Mouse (Mus musculus): Measurements from ENCODE around the gene Chrna9. TPM values are rescaled to one million over a fixed set of nuclear protein-coding genes. Genes with fewer than 3 reads are reported as not detected.

The Chrna9 gene
- 10 to 100 TPM in 1 of 2 experiments, 1 to 10 TPM in 1; 5.4 to 11.4 TPM for total RNA-seq (2021)
- long read RNA-seq, experiment 1, transcript Chrna9-201 (5 exons, 1,843 nt): major isoform, 10 of 15 reads
- long read RNA-seq, experiment 1, partial matches to known transcripts: 1 of 15 reads
- long read RNA-seq, experiment 1, other reads (novel, unspliced or antisense): 4 of 15 reads
- long read RNA-seq, experiment 2, partial matches to known transcripts: 0 of 5 reads
- long read RNA-seq, experiment 2, other reads (novel, unspliced or antisense): 1 of 5 reads

DNA sequence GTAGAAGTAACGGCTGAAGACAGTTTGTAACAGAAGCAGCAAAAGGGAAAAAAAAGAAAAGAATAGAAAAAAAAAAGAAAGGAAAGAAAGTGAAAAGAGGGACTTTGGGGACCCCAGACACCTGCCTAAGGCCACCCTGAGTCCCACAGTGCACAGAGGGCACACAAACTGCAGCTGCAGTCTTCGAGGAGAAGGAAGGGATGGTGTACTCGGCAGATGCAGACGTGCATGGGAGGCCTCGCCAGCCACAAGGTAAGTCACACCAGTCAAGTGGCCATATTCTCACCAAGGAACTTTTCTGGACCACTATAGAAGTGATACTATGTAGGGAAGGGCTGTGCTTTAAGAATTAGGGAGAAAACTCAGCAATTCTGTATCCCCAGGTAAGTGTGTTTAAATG, at the start of gene Chrna9:
Gene Chrna9, plus strand, starts transcription at position 139 of the 400 bp plus-strand sequence.
- no peak for DNase-seq

- DNase-seq: no peak
Measured at GRCm38 (mm10) chr5:65885699-65886443, 48.9 kb upstream of the Chrna9 start.

DNA sequence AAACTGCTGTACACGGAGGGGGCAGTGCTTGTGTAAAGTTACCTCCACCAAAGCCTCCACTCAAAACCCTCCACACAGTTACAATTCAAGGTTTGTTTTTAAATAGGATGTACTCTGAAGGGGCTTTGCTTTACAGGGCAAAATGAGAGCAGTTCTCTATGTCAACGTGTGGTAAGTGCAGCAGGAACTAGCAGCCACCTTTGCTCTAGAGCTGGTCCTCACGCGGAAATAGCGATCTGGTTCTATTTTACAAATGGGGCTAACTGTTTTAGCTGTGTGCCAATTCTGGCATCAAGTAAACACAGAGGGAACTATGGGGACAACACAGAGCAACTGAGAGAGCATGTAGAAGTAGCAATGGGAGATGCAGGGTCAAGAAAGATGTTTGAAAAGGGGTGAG, 46.6 kb upstream of the Chrna9 start:
- DNase-seq: no peak

- no peak for DNase-seq
Measured at GRCm38 (mm10) chr5:65888998-65889397, 45.7 kb upstream of the Chrna9 start.

DNA sequence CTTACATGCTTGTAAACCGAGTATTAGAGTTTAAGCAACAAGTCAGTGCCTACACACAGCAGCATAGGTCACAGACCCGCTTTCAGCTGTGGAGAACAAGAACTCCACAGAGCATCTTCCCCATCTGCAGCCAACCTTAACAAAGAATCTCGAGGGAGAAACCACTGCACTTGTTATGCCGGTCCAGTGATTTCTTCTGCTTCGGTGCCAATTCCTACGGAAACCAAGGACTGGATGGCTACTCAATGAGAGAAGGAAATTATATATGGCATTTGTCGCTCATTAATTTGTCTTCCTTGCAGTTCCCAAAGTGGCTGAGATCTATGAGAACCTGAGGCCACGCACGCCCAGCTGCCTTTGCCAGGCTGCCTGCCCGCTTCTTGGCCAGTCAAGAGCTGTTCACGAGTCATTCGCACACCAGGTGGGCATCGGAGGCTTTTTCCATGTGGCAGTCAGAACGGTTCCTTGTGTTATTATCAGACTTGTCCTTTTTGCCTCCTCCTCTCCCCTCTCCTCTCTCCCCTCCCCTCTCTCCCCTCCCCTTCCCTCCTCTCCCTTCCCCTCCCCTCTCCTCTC, 43.4 kb upstream of the Chrna9 start:
- DNase-seq: no peak

DNA sequence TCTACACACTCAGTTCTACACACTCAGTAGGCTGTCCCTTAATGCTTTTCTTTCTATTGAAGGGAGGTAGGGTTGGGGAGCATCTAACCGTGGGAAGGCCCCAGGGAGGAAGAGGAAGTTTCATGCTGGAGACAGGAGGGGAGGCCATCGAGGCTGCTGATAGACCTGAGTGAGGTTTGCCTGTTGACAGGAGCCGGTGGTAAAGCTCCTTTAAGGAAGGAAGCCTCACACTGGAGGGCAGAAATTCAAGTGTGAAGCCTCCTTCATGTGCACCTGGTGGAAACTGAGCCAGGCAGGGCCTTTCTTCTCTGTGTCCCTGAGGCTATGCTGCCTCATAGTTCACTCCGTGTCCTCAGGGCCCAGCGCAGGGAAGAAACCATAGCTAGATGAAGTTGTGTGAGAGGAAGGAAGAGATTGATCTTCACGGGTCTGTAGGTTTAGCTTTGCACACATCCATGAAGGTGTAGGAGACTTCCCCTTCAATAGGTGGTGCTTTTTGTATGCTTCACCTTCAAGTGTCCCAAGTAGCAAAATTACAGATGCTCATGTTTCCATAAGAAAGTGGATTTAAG, 39.5 kb upstream of the Chrna9 start:
- DNase-seq: no peak

DNA sequence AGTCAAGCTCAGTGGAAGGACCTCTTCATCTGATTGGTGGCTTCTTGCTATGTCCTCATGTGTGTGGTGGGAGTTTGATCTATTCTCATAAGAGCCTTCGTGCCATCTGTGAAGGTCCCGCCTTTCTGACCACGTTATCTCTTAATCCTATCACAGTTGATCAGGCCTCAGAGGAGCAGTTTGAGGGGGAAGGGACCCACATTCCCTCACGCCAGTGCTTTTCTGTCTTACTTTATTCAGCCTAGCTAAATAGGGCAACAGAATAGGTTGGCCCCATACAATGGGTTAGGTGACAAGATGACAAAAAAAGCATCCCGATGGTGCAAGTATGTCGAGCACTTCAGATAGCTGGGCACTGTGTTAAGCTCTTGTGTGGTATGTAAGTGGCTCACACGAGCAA, 39.0 kb upstream of the Chrna9 start:
- DNase-seq: no peak

- DNase-seq: no peak
Measured at GRCm38 (mm10) chr5:65897731-65898130, 37.0 kb upstream of the Chrna9 start.

- no peak for DNase-seq
Measured at GRCm38 (mm10) chr5:65898683-65899082, 36.0 kb upstream of the Chrna9 start.

DNA sequence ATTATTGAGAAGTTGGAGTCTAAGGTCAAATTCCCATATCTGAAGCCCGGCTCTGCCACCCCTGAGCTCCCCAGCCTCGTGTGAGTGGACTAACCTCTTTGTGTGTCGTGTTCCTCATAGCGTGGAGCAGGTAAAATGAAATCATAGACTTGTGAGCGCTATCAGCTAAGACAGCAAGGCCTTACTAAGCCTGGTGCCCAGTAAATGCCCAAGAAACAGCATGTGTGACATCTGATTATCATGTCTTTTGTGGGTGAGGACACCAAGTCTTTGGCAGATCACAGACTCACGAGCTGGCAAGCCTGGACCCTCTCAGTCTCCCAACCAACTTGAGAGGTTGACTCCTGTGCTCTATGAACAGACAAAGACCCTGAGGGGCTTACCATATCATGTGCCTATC, 34.6 kb upstream of the Chrna9 start:
- no peak for DNase-seq

DNA sequence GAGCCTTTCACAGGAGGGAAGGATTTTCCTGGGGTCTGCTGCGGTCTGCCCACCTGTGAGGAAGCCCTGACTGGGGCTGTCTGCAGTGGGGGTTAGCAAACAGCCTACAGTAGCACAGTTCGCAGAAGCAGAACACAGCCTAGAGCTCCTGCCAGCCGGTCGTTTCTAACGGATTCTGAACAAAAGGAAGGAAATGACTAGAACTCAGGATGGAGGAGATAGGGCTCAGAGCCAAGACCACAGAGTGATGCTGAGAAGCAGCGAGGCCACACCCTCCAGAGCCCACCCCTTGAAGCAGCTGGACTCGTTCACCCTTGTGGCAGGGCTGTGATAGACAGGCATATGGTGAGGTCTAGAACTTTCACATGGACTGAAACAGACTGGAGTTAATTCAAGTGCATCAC, 33.9 kb upstream of the Chrna9 start:
- peak; percentile 18 for DNase-seq

DNA sequence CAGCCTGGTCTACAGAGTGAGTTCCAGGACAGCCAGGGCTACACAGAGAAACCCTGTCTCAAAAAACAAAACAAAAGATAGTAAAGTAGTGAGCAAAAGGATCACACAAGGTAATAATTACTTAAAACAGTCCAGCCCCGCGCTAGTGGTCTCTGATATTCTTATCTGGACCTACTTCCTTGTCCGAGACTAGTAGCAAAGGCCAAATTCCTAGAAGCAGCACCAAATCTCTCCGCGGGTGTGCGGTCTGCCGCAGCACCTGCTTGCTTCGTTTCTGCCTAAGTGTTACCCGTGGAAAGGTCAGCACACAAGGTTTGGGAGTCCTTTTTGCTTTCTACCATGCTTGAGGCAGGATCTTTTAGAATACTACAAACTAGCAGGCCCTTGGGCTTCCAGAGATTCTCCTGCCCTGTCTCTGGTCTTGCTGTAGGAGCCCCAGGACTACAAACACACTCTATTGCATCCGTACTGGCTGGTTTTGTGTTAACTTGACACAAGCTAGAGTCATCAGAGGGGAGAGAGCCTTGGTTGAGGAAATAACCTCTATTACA, 32.8 kb upstream of the Chrna9 start:
- DNase-seq: no peak

GRCm38 (mm10) chr5:65902811-65903210, 31.9 kb upstream of the Chrna9 start:
- no peak for DNase-seq

DNA sequence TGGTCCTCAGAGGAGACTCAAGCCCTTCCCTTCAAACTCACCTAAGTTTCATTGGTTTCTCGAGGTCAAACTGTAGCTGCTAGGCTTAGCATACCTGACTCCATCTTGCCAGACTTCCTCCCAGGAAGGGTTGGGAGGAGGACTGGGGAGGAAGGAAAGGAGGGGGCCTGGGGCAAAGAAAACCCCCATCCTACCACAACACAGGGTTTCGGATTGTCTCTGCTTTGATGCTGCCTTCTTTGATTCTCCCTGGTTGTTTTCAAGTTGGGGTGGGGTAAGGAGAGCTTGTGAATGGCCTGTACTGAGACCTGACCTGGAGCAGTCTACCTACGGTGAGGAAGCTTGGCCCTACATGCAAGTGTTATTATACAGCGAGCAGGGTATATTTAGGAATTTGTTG, 30.2 kb upstream of the Chrna9 start:
- no peak for DNase-seq

- DNase-seq: no peak
Measured at GRCm38 (mm10) chr5:65908751-65909150, 26.0 kb upstream of the Chrna9 start.

GRCm38 (mm10) chr5:65909321-65909720, 25.4 kb upstream of the Chrna9 start:
- DNase-seq: no peak

DNA sequence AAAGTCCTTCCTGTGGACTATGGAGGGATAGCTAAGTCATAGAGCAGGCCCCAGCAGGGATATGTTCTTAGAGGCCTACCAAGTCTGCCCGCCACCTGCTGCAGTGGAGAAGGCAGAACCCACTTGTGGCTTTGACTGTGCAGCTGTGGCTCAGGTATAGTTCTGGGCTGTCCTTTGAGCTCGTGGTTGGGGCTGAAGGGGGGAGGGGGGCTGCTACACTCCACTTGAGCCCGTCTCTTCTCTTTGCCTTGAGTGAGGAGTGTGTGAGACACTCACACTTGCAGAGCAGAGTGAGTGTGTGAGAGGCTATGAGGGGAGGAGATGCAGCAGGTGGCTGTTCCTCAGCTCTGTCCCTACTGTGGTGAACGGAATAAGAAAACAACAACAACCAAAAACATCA, 24.3 kb upstream of the Chrna9 start:
- DNase-seq: peak; percentile 36

- no peak for DNase-seq
Measured at GRCm38 (mm10) chr5:65911676-65912075, 23.0 kb upstream of the Chrna9 start.

GRCm38 (mm10) chr5:65912201-65912600, 22.5 kb upstream of the Chrna9 start:
- no peak for DNase-seq

DNA sequence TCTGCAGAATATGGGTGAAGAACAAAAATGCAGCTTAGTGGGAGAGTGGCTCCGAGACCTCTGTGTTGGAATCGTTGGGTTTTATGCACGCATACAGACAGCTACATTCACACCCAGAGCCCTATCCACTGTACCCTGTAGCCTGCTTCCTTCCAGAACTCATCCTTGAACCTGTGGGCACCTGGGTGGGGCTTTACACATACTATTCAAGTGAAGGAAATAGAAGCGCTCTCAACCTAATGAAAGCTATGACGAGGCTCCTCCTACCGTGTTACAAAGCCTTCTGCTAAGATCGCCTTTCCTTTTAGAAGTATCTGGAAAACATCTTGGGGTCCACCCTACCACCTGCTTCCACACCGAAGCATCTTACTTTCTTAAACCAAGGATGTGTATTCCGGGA, 21.6 kb upstream of the Chrna9 start:
- DNase-seq: no peak

DNA sequence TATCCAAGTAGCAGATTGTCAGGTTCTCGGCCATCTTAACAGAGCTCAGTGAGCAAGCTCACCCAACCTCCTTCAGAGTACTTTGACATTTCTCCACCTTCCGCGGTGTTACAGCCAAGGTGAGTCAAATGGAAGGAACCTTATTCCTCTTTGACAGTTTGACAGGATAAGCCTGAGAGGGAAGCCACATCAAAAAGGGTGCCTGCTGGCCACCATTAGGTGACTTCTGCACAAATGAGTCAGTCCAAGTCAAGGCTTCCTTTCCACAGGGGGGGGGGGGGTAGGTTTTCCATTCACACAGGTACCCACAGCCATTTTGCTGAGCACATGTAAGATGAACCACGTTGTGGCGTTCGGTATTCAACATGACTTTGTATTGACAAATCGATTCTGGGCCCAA, 20.4 kb upstream of the Chrna9 start:
- DNase-seq: no peak

DNA sequence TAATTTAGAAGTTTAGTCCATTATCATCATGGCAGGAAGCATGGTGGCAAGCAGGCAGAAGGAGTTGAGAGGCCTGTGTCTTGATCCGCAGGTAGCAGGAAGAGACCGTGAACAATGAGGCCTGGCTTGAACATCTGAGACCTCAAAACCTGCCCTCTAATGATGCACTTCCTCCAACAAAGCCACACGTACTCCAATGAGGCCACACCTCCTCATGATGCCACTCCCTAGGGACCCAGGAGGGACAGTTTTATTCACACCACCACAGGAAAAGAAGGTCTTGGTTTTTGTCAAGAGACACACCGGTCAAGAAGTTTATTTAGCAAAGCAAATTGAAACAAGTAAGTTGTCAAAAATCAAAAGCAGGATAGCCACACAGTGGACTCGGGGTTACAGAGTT, 17.8 kb upstream of the Chrna9 start:
- no peak for DNase-seq

DNA sequence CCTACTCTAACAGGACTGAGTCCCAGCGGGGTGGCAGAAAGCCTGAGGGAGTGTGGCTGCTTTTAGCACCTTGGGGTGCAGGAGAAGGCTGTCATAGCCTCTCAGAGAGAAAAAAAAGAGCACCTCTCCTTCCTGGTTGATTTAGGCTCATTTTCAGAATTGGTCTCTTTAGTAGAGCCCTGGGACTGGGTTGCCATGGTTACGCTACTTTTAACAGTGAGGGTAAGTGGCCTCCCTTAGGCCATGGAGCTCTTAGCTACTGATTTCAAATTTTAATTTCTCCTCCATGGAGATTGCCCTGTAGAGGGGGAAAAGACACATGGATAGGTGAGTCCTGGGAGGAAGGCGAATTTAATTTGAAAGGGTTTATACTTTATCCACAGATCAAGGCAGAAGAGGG, 16.1 kb upstream of the Chrna9 start:
- no peak for DNase-seq
